Mouse (Mus musculus): ENCODE measurements around the gene Bglap2.
"Not testable (repeated sequence)": the region's sequence is repeated elsewhere in the genome, so short reads cannot be mapped to it uniquely, and the experiment has no call there.

Bglap2 gene

DNA sequence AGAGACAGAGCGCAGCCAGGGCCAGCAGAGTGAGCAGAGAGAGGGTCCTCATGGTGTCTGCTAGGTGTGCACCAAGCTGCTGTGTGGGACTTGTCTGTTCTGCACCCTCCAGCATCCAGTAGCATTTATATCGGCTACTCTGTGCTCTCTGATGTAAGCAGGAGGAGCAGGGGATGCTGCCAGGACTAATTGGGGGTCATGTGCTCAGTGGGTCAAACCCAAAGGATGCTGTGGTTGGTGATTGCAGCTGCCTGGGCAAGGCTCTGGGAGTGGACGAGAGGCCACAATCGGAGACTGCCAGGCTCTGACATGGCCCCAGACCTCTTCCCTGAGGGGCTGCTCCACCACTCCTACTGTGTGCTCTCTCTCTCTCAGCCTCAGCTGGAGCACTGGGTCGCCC is at the start of gene Bglap2:
Gene Bglap2, minus strand, starts transcription at position 101 of the 400 bp plus-strand sequence.
- not testable (repeated sequence) for ATAC-seq (ENCODE audit: low TSS enrichment)

DNA sequence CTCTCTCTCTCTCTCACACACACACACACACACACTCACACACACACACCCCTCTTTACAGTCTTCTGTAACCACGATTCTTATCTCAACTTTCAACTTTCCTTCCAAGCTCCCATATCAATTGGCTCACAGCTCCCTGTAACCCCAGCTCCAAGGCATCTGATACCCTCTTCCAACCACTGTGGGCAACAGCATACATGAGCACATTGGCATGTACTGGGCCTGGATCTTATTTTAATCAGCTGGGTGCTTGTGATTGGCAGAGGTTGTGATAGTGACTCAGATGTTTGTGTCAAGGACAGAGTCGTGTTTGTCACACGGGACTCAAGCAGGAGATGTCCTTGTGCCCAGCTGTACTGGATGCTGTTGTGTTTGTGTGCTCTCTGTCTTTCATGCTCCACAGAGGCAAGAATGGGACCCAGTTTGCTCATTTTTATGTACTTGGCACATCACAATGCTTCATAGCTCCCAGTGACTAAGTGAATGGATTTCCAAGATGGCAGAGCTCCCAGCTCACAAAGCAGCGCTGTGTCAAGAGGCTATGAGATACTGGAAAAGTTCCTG is 48.9 kb upstream of the Bglap2 start:
- ATAC-seq (ENCODE audit: low TSS enrichment) = no peak

DNA sequence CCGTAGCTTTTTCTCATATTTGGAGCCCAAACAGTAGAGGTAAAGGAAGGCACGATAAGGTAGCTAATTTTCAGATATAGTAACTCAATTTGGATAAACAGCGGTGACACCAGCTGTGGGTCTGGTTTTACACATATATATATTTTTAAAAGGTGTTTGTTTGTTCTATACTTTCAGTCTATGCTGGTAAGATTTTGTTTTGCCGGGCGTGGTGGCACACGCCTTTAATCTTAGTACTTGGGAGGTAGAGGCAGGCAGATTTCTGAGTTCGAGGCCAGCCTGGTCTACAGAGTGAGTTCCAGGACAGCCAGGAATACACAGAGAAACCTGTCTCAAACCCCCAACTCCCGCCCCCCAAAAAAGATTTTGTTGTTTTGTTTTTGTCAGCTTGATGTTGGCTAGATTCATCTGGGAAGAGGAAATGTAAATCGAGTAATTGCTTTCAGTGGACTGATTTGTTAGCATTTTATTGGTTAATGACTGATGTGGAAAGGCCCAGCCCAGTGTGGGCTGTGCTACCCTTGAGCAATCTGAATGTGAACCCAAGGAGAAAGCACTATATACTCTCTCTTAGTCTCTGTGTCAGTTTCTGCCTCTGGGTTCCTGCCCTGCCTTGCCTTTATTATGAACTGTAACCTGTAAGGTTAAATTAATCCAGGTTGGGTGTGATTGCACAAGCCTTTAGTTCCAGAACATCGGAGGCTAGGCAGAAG is 47.4 kb upstream of the Bglap2 start:
- no peak for ATAC-seq (ENCODE audit: low TSS enrichment)

DNA sequence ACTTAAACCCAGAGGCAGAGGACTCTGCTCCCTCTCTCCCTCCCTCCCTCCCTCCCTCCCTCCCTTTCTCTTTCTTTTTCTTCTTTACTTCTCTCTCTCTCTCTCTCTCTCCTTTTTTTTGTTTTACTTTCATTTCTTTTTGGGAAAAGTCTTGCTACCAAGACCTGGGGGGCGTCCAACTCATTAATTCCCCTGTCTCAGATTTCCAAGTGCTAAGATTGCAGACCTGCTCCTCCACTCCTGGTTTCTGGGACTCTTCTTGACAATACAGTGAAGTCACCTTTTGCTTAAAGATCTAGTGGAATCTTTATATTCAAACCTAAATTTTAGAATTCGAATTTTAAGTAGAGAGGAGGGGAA is 46.8 kb upstream of the Bglap2 start:
- ATAC-seq (ENCODE audit: low TSS enrichment) = no peak

DNA sequence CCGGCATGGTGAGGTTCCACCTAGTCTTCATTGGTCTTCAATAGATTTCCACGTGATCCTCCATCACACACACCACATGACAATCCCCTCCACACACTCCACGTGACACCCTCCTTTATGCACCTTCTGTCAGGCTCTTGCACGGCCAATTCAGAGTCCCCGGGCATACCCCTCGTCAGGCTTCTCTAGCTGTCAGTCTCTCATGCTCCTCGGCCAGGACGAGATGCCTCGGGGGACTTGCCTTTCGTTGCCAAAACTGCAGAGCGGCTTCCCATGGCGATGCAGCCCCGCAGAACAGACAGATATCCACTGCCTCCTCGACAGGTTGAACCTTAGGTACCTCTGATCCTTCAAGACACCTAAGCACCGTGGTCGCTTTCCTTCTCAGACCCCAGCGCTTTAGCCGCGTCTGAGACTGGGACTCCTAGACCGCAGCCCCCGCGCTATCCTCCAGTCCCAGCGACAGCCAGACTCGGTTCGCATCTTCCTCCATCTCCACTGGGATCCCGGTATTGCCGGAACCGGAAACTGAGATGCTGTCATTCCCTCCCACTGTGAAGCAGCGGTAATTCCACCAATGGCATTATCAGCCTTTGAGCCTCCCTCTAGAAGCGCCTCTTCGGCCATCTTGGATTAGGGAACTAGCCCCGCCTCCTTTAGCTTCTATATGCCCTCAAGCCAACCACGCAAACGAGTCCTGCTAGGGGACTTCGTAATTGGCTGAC is 46.3 kb upstream of the Bglap2 start, which contains the start of gene Slc25a44:
Gene Slc25a44, minus strand, starts transcription at position 535 of the 725 bp plus-strand sequence.
- ATAC-seq (ENCODE audit: low TSS enrichment) = peak; percentile 91

DNA sequence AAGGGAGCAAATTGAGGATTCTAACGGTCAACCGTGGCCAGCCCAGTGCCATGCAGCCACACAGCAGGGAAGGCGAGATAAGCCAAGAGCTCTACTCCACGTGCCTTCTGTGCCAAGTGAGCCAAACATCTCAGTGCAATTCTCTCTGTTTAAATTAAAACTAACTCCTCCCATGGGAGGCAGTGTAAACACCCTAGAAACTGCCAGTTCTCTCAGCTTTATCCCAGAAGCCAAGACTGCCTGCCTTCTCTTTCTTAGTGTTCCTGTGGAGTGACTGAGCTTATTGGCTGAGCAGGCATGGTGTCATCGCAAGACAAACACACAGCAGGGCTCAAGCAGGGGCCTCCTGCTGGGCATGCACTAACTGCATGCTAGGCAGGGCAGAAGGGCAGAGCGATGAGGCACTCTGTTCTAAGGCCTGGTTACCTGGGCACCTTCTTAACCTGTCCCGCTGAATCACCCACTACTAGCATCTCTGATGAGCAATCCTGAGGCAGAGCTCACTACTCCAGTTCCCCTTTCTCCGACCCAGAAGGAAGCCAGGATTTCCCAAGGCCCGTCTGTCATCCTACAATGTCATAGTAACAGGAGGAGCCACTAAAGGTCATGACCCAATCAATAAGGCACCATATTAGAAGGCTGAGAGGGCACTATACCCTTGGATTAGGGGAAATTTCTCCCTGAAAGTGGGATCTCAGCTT is 43.7 kb upstream of the Bglap2 start:
- ATAC-seq (ENCODE audit: low TSS enrichment) = peak; percentile 54

DNA sequence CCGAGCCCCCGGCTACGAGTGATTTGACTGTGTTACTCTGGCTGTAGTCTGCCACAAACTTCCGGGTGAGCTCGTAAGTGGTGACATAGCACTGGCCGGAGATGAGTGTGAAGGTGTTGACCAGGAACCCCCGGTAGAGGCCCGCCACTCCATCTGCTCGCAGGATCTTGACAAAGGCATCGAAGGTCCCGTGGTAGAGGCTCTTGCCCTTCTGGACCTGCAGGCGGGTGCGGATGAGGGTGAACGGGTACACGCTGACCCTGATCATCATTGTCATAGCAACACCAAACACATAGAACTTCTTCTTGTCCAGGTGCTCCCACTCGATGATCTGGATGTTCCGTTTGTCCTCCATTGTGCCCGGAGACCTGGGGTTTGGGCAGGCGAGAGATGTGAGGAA is 42.3 kb upstream of the Bglap2 start:
- no peak for ATAC-seq (ENCODE audit: low TSS enrichment)

DNA sequence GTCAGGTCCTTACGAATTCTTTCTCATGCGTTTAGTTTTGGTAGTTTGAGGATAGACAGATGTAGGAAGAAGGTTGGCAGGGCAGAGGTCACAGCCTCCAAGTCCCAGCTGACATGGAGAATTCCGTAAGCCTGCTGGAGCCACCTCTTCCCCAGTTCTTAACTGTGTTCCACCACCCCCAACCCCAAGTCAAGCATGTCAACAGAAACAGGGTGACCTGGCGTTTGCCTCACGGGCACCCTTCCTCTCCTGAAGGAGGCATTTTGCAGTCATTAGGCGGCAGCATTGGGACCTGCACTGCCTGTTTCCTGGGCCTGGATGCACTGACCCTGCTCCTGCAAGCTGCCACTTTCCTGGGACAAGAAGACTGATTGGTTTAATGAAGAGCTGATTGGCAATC is 39.5 kb upstream of the Bglap2 start:
- no peak for ATAC-seq (ENCODE audit: low TSS enrichment)

DNA sequence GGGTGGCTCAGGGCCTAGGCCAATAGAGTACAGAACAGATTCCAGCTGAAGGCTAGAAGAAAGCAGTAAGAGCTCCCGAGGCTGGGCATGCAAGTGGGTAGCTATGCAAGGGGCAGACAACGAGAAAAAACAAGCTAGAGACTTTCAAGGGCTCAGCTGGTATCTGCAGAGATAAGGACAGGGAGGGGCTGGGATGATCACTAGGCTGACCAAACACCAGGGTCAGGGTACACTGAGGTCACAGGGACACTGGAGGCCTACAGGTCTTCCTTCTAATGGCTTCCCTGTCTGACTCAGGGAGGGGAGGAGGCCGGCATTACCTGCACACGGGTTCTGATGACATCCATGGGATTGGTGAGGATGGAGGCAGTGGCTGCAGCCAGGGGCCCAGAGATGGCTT is 37.2 kb upstream of the Bglap2 start:
- no peak for ATAC-seq (ENCODE audit: low TSS enrichment)

DNA sequence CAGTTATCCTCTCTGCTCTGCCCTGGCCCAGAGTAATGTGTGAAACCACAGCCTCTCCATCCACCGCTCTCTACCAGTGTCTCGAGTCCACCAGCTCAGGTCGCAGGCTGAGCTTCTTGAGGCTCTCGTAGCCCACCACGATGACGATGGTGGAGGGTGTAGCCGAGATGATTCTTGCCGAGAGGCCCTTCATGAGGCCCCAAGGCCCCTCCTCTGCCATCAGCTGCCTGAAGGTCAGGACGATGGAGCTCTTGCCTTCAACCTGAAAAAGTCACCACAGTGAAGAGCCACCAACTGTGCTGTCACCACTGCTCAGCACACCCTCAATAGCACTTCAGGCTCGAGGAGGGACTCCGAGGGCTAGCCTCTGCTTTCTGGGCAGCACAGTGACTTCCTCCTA is 34.1 kb upstream of the Bglap2 start:
- no peak for ATAC-seq (ENCODE audit: low TSS enrichment)

DNA sequence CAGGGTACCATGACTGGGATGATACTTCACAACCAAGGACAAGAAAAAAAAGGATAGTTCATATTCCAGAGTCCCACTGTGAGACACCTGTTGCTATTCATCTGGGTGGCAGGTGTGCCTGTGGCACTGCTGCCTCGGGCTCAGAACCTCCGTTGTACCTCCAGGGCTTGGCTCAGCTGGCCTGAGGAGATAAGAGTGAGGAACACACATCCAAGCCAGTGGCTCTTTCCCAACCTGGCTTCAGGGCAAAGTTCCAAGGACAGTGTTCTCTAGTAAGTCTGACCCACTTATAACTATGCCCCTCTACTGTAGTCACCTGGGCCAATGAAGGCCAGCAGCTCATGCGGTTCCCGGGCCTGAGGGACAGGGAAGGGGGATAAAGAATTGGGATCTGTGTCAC is 33.2 kb upstream of the Bglap2 start:
- ATAC-seq (ENCODE audit: low TSS enrichment) = no peak

DNA sequence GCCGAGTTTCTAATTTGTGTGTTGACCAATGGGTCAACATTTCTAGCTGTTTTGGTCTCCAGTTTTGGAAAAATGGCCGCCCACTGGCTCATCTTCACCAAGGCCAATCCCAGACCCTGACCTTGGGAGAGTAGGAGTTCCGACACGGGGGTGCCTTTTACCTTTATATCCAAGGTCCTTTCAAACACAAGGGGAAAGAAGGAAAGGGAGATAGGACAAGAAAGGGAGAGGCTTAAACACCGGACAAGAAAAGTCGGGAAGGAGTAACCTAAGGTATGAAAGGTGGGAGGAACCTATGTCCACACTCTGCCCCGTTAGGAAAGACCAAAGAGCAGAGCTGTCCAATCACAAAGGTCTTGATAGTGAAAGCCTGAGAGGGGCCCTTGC is 32.1 kb upstream of the Bglap2 start:
- no peak for ATAC-seq (ENCODE audit: low TSS enrichment)

DNA sequence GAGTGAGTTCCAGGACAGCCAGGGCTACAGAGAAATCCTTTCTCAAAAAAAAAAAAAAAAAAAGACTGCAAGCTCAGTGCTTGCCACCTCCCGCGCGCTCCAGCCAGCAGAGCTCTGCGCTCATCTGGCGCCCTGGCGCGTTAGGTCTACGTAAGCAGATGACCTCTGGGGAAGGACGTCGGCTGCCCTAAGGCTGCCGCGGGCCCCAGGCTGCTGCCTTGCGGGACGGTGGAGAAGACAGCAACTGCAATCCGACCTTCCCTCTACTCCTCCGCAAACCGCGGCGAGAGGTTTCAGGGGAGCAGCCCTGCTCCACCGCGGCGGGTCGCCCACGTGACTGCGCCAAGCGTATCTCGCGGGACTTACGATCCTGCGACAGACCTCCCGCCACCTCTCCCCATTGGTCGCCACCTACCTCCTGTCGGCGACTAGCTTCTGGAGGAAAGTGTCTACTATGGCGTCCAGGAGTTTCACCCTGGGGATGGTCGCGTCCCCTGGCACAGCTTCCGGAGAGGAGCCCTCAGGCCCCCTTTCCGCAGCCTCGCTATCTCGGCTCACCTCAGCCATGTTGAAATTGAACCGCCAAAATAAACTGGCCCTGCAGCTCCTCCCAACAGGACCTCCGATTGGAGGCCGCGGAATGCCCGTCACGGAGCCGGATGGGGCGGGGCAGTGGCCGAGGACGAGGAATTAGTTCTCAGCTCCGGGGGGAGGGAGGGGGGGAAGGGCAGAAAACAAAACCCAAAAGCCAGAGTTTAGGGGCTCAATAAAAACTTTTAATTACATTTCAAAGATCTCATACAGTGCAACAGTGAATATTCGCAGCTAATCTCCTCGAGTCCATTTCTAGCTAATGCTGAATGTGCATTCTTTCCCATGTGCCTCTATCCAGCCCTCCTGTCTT is 31.5 kb upstream of the Bglap2 start, which contains the start of gene Pmf1:
Gene Pmf1, minus strand, starts transcription at position 591 of the 904 bp plus-strand sequence.
- peak; percentile 81 for ATAC-seq (ENCODE audit: low TSS enrichment)

DNA sequence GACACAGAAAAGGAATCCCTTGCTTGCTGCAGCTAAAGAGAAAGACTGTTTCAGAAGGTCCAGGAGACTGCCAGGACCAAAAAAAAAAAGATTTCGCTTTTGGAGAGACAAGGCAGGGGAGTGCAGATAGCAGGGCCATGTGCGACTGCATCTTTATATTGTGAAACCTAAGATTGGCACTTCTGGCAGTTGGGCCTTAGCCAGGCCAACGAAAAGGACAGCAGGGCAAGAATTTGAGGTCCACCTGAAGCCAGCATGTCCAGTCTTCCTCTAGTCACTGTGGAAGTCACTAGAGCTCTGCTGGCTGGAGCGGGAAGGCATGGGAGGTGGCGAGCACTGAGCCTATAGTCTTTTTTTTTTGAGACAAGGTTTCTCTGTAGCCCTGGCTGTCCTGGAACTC is 30.5 kb upstream of the Bglap2 start:
- ATAC-seq (ENCODE audit: low TSS enrichment) = no peak

DNA sequence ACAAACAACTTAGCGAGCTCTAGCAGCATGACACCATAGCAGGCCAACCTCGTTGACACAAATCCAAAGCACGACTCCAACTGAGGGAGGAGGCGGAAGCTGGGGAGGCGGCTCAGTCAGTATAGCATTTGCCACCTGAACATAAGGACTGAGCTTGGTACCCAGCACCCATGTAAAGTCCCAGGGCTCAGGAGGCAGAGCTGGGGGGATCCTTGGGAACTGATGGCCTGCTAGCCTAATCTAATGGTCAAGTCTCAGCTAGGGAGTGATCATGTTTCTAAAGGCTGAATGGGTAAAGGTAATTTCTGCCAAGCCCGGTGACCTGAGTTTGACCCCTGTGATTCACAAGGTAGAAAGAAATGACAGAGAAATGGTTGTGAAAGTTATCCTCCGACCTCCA is 29.0 kb upstream of the Bglap2 start:
- ATAC-seq (ENCODE audit: low TSS enrichment) = no peak

DNA sequence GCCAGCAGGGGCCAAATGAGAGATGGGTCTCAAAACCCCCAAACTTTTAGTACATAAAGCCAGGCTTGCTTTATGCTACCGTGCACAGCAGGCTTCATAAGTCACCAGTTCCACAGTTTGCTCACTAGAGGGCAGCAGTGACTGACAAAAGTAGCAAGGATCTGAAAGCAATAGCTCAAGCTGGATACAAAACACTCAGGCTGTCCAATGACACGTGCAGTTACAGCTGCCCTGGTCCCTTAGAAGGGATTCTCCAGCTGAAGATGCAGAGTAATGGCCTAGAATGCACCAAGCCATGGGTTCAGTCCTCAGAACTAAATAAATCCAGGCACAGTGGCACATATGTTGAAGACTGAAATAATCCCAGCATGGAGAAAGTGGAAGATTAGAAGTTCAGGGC is 28.6 kb upstream of the Bglap2 start:
- ATAC-seq (ENCODE audit: low TSS enrichment) = peak; percentile 47

DNA sequence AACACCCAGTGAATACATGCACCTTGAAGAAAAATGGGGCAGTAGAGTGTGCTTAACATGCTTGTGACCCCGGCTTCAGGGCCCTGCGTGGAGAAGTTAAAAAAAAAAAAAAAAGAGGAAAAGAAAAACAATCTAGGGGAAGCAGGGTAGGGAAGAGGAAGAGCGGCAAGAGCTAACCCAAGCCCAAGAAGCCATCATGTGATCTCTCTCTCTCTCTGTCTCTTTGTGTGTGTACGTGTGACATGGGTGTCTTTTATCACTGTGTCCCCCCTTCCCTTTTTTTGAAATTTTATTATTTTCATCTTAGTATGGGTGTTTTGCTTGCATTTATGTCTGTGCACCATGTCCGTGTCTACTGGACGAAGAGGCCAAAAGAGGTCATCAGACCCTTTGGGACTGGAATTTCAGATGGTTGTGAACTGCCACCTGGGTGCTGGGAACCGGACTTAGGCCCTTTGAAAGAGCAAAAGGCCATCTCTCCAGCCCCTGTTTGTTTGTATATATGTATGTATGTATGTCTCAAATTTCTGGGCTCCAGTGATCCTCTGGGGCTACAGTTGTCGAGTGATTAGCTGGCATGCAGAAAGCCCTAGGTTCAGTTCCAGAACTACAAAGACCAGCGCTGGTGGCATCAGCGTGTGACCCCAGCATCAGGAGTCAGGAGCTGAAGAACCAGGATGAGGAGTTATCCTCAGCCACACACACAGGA is 25.2 kb upstream of the Bglap2 start:
- no peak for ATAC-seq (ENCODE audit: low TSS enrichment)

DNA sequence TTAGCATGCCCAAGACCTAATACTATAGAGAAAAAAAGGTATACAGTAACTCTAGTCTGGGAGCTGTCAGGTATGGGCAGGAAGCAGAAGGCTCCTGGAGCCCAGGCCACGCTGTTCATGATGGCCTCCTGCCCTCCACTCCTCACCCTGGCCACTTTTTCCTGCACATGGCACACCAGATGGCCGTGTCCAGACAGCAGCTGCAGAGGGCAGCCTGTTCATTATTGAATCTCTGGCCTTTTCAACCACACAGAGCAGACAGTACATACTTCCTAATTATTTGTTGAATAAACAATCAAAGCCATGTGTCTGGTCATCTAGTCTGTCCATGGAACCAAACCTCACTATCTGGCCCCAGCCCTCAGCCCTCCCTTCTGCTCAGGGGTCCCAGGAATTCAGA is 20.2 kb upstream of the Bglap2 start:
- ATAC-seq (ENCODE audit: low TSS enrichment) = no peak

DNA sequence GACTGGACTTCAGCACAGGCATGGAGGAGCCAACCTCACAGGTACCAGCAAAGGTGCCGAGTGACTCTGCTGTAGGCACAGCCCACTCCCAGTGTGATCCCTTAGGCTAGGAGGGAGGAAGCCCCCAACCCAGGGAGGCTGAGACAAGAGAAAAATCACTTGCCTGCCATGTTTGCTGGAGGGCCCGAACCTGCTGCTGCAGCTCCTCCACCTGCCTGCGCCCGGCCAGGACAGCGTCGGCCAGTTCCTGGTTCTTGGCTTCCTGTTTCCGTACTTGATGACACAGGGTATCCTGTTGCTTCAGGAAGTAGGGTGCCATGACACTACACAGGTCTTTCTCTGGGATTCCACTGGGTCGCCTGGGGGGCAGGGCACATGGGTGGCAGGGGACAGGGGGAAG is 17.2 kb upstream of the Bglap2 start:
- no peak for ATAC-seq (ENCODE audit: low TSS enrichment)

DNA sequence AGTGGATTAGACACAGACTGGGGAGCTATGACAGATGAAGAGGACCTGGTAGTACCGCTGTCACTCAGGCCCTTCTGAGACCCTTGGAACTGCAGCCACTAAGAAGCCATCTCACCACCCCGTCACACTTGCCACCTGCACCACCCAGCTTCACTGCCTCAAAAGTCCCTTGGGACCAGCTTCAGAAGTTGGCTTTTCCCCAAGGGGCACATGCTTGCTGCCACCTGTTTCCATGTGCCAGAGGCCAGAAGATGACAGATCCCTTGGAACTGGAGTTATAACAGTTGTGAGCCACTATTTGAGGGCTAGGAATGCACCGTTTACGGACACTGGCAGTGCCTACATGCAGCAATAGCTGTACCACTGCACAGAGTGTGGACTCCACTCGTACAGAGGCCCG is 16.8 kb upstream of the Bglap2 start:
- no peak for ATAC-seq (ENCODE audit: low TSS enrichment)

All from frontal cortex, adult (tissue).